Mouse (Mus musculus): ENCODE results near the gene Avpi1.

The Avpi1 gene

DNA sequence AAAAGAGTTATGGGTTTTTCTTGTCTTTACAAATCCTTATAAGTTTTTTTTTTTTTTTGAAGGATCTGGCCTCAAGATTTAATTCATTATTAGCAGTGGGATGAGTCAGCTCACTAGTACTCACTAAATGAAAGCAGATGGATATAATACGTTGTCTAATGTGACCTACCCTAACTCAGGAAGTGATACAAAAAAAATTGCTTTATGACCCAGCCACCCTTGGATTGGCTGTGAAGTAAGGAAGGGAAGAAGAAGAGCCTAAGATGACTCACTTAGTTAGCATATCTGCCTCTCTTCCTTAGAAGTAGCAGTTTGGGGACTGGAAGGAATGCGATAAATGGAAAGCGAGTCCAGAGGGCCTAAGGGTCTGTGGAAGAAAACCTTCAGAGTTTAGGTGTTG is 29.5 kb downstream of the Avpi1 start:
- 76% methylated on average over 3 of the region's 3 CpGs for WGBS

DNA sequence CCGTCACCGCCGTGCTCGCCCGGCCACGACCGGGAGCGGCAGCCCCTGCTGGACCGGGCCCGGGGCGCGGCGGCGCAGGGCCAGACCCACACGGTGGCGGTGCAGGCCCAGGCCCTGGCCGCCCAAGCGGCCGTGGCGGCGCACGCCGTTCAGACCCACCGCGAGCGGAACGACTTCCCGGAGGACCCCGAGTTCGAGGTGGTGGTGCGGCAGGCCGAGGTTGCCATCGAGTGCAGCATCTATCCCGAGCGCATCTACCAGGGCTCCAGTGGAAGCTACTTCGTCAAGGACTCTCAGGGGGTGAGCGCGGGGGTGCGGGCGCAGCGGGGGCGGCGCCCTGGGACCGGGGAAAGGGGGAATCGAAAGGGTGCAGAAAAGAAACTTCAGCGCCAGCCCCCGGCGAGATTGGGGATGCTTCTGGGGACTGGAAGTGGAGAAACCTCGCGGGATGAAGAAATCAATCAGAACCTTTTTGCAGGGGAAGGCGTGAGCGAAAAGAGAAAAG is 38.2 kb downstream of the Avpi1 start:
- under 1% methylated on average over 52 of the region's 52 CpGs for WGBS

DNA sequence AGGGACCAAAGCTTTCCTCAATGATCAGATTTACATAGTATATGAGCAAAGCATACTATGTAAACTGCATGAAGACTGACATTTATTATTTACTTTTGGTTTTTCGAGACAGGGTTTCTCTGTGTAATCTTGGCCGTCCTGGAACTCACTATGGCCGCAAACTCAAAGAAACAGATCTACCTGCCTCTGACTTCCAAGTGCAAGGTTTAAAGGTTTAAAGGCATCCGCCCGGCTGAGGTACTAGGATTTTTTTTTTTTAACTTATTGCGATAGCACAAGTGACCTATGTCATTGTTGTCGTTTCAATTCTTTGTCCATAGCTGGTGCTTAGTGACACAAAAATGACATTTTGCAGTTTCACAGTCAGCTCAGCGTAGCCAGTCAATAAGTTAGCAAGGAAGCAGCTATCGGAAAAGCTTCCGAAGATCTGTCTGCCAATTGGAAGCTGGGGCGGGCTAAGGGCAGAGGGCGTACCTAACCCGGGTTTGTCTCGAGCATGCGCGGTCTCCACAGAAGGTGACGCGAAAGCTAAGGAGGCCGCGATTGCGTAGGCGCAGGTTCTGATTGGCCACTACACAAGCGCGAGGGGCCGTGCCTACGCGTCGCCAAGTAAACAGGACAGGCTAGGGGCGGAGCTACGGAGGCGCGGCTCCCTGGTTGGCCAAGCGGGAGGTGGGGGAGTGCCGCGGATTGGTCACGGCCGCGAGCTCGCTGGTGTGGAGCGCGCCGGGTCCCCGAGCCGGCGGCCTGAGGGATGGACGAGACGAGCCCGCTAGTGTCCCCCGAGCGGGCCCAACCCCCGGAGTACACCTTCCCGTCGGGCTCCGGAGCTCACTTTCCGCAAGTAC is 38.9 kb downstream of the Avpi1 start, which contains the start of gene Pi4k2a:
Gene Pi4k2a (plus strand): TSS at position 723 of the 848 bp plus-strand sequence.
- under 1% methylated on average over 55 of the region's 55 CpGs for WGBS

DNA sequence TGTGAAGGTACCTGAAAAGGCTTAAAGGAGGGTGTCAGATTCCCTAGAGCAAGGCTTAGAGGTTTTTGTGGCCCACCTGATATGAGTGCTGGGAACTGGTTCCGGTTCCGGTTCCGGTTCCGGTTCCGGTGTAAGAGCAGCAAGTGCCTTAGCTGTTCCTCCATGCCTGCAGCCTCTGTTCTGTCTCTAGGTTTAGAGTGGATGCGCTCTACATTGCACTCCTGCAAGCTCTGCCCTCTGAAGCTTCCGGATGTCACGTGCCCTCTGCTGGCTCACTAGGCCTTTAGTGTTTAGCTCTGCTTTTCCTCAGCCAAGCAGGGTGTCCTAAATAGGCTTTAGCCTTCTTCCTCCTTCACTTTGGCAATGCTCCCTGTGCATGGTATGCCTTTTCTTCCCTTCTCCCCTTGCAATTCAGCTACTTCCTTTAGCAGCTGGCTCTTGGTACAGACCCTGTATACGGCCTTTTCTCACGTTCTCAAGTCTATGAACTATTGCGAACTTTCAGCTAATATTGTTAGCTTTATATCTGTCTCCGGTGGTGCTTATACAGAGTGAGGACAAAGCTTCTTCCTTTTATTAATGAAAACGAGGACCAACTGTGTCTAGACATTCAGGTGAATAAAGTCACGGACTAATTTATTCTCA is 39.6 kb downstream of the Avpi1 start:
- WGBS, result 12% methylated on average over 14 of the region's 14 CpGs

DNA sequence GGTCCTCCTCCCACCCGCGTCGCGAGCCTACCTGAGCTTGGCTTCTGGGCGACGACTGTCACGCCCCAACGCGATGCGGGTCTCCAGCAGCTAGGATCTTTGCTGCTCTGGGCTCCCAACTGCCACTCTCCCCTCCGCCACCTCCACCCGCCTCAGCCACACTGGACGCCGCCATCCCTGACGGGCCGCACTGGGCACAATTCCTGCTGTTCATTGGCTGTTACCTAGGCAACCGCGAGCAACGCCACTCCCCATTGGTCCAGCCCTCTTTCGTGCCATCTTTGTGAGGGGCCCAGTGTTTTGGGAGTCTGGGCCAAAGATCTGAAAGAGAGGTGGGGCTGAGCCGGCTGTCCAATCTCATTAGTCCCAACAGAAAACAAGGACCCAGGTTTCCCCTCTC is 42.7 kb downstream of the Avpi1 start, which contains the start of gene Morn4:
Gene Morn4 (minus strand): TSS at position 192 of the 400 bp plus-strand sequence.
- under 1% methylated on average over 21 of the region's 21 CpGs for WGBS

DNA sequence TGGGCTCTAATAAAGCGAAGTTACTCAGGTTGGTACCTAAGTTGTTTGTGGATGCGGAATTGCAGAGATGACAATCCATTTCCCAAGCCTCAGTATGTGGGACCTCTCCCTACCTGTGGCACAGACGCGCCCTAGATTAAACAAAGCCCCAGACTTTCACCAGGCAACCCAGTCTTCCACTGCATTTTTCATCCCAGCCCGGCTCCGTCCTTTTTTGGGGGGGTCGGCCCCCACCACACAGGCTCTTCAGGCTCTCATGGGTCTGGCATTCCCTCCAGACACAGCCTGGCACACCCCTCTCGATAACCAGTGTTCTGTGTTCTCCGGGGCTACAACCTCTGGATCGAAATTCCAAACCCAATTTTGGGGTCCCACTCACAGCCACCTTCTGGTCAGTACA is 43.2 kb downstream of the Avpi1 start:
- WGBS, result 4% methylated on average over 10 of the region's 10 CpGs

DNA sequence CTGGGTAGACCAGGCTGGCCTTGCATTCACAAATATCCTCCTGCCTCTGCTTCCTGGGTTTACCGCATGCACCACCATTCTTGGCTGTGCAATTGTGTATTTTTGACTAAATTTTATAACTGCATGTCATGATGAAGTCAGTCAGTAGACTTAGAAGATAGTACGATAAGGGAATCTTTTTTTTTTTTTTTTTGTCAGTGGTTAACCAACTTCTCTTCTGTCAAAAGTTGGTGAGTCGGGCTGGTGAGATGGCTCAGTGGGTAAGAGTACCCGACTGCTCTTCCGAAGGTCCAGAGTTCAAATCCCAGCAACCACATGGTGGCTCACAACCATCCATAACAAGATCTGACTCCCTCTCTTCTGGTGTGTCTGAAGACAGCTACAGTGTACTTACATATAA is 47.2 kb downstream of the Avpi1 start:
- WGBS, result 93% methylated on average over 5 of the region's 5 CpGs

DNA sequence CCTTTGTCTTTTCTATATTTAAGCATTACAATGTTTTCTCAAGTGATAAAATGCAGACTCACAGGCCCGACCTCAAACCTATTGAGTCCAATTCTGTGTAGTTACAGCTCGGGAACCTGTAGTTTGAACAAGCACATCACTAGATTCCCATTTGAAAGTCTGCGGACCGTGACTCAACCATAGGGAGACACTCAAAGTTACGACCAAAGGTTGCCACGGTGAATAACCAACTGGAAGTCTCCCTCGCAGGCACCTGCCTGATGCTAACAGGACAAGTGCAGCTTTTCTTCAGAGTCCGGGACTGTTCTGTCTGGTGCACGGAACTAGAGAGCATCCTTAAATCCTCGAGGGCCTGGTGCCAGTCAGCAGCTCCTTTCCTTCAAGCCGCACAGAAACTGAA is 48.4 kb downstream of the Avpi1 start:
- WGBS, result 89% methylated on average over 11 of the region's 11 CpGs

DNA sequence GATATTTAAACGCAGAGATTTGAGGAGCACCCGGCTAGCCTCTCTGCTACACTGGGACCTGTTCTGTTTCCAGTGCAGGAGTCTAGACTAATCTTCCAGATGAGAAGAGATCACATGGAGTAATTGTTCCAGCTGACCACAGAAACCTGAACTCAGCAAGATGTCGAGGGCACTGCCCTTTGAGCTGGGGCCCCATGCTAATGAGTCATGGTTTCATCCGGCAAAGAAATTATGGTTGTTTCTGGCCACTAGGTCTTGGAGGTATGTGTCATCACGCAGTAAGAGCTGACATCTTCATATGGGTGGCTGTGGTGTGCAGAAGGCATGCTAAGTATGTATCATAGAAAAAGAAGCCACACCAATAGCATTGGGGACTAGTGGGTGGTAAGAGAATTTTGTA is 48.9 kb downstream of the Avpi1 start:
- WGBS, result 85% methylated on average over 5 of the region's 5 CpGs

DNA sequence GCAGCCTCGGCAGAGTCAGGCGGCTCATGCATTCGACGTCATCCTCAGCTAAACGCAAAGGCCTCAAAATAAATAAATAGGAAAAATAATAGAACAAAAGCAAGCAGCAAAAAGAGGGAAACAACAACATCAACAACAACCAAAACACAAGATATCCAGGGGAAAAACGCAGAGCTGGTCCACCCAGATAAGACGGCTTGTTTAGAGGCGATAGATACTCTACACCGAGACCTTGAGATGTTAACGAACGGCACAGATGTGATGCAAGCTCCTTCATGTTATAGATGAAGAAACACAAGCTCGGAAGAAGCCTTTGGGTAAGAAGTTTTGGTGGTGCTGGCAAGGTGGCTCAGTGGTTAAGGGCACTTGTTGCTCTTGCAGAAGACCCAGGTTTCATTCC is 49.9 kb downstream of the Avpi1 start:
- WGBS, result 96% methylated on average over 12 of the region's 12 CpGs

DNA sequence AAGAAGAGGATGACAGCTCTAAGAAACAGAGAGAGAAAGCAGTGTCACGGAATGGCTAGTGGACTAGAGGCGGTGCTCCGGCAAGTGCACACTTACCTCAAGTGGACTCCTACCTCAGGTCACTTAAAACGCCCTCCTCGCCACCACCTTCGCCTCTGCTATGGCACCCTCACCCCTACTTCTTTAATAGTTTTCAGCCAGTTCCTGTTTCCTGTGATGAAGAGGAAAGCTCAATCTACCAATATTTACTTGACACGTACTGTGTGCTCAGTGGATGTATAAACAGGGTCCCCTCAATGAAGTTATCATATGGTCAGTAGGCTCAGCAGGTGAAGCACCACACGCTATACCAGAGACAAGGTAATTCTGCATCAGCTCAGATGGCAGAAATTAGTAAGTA is 50.3 kb downstream of the Avpi1 start:
- 94% methylated on average over 8 of the region's 8 CpGs for WGBS

DNA sequence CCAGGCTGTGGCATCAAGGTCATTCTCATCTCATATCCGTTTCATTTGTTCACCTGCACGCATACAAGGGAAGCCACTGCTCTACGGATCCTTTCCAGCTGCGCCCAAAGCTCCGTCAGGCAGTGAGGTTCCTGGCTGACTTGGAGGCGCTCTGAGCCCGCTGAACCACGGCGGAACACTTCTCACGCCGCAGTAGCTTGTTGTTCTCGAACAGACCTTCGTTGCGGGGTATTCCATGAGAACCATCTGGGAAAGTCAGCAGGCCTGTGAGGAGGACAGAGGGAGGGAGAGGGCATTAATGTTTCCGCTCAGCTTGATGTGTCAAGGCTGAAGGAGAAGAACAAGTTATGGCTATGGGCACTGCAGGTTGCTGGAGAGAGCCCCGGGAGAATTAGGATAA is 52.9 kb downstream of the Avpi1 start:
- 89% methylated on average over 16 of the region's 16 CpGs for WGBS

DNA sequence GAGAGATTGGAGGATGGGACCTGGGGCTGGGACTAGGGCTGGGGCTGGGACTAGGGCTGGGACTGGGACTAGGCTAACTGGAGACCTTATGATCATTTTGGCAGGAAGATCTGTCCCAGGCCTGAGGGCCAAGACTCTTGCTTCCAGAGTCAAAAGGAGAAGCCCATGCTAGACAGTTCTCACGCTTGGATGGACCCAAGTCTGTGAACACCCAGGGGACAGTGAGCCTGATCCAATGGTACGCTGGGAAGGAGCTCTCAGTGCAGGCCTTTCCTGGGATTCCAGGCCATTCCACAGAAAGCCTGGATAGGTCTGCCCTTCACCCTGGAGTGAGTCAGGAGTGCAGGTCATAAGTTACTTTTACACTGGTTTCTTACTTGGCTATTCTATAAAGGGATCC is 53.8 kb downstream of the Avpi1 start:
- 84% methylated on average over 2 of the region's 2 CpGs for WGBS
